Mouse (Mus musculus) monocyte, adult 2 months (primary cell): ENCODE results near the gene Scnm1.
"Not testable (repeated sequence)": the region's sequence is repeated elsewhere in the genome, so short reads cannot be mapped to it uniquely, and the experiment has no call there.

Experiments used
- DNase-seq, 2 experiments: peaks; one replicate each; pipeline ENCODE4 v3.0.0; 2022; ENCODE audit warnings: low spot score in 2 of 2, low read depth in 1 of 2

Gene Scnm1

GRCm38 (mm10) chr3:95110911-95111726 lies 22.7 kb downstream of the Scnm1 start, which contains the start of gene Vps72:
Vps72 (plus strand) TSS chr3:95111022.
- DNase-seq = peak; percentile 70 to 82

- DNase-seq = no peak
Observed at GRCm38 (mm10) chr3:95107898-95108297, 25.9 kb downstream of the Scnm1 start.

- not testable (repeated sequence) for DNase-seq
Observed at GRCm38 (mm10) chr3:95107308-95107707, 26.5 kb downstream of the Scnm1 start.

GRCm38 (mm10) chr3:95106338-95107117 lies 27.3 kb downstream of the Scnm1 start, which contains the start of gene Pip5k1a:
Pip5k1a (minus strand) TSS chr3:95106930.
- DNase-seq = peak; percentile 85 to 88

GRCm38 (mm10) chr3:95105586-95106337 lies 28.0 kb downstream of the Scnm1 start:
- DNase-seq = no peak

- DNase-seq = no peak
Observed at GRCm38 (mm10) chr3:95105121-95105520, 28.7 kb downstream of the Scnm1 start.

- DNase-seq = no peak
Observed at GRCm38 (mm10) chr3:95100854-95101253, 33.0 kb downstream of the Scnm1 start.

- no peak for DNase-seq
Observed at GRCm38 (mm10) chr3:95088071-95088470, 45.7 kb downstream of the Scnm1 start.
